Mouse (Mus musculus) G1E (cell line): ENCODE results near the gene Heg1.

Experiments used
- CTCF ChIP-seq: IDR thresholded peaks from 2 replicates; pipeline ENCODE4 v1.5.1; 2012; ENCODE audit warnings: low read depth, low read length, inconsistent platforms, mixed read lengths
- GATA1 ChIP-seq: IDR thresholded peaks from 2 replicates; pipeline ENCODE4 v1.6.1; 2012; ENCODE audit warnings: borderline replicate concordance, low read length, inconsistent platforms, mixed read lengths
- GATA2 ChIP-seq: IDR thresholded peaks from 2 replicates; pipeline ENCODE4 v1.6.1; 2012; ENCODE audit warnings: low read depth, low read length, inconsistent platforms, borderline replicate concordance
- POLR2AphosphoS5 ChIP-seq: IDR thresholded peaks from 2 replicates; pipeline ENCODE4 v1.6.1; 2012; ENCODE audit warnings: low read depth, low read length, inconsistent platforms; ENCODE audit not compliant: insufficient replicate concordance
- TAL1 ChIP-seq: conservative IDR thresholded peaks from 2 replicates; pipeline ENCODE4 v1.6.1; 2012; ENCODE audit warnings: low read depth, low read length, inconsistent platforms, mixed read lengths

- TF ChIP-seq CTCF (no peak), TAL1 (no peak), GATA2 (no peak), GATA1 (no peak), POLR2AphosphoS5 (no peak)
These were observed 98.5 kb downstream of the Heg1 start for GRCm38 (mm10) chr16:33782729-33783091.
